Comparison of ENCODE assay signal across 23 mouse cellular contexts in genomic region chr8:10716161-10716560, GRCm38 (mm10).
DNase-seq lines count a peak whose midpoint lies in the region; ATAC-seq and TF ChIP-seq lines count a peak whose summit lies in the region.
"Had no signal": no experiment of that assay in that cellular context is flagged by ENCODE, and none has a peak within 500 bp of the region (broad histone marks: within the 10 kb centered on the region; RNA-seq: fewer than 3 reads in every experiment).

No protein-coding gene starts in this region.

- H3K4me2 ChIP-seq in kidney, embryonic 14.5 days (replicated peaks; ENCODE audit: low read depth, low read length), result no peak overlapping the region
- no peak overlapping the region for H3K4me2 ChIP-seq in kidney, embryonic 16.5 days (replicated peaks; ENCODE audit: low read depth, low read length)
- H3K4me2 ChIP-seq: embryonic facial prominence, embryonic 13.5 days; forebrain, embryonic 12.5 days had no signal

- no peak for TF ChIP-seq CTCF in kidney, adult 2 months (conservative IDR thresholded peaks at IDR 0.05; ENCODE audit: insufficient read depth, insufficient read length, low read depth, low read length)

- H3K9me3 ChIP-seq in kidney, embryonic 14.5 days (ENCODE audit: control insufficient read depth, low read length), result no peaks in the 10 kb centered on the region
- H3K9me3 ChIP-seq in kidney, embryonic 16.5 days (ENCODE audit: low read length), result no peaks in the 10 kb centered on the region
- H3K9me3 ChIP-seq: embryonic facial prominence, embryonic 13.5 days; forebrain, embryonic 12.5 days; heart, embryonic 10.5 days had no signal

- H3K9ac ChIP-seq in kidney, embryonic 14.5 days (ENCODE audit: low read depth, low read length), result no peak overlapping the region
- no peak overlapping the region for H3K9ac ChIP-seq in kidney, embryonic 16.5 days (replicated peaks; ENCODE audit: low read length)
- H3K9ac ChIP-seq: embryonic facial prominence, embryonic 13.5 days; forebrain, embryonic 12.5 days had no signal

- H3K36me3 ChIP-seq in kidney, embryonic 14.5 days (ENCODE audit: control insufficient read depth, insufficient read depth, low read length), result no peaks in the 10 kb centered on the region
- H3K36me3 ChIP-seq in kidney, adult 2 months (ENCODE audit: control insufficient read depth, insufficient read depth, low read length), result no peaks in the 10 kb centered on the region
- H3K36me3 ChIP-seq in kidney, embryonic 16.5 days (ENCODE audit: insufficient read depth, low read length), result no peaks in the 10 kb centered on the region
- H3K36me3 ChIP-seq: embryonic facial prominence, embryonic 13.5 days; forebrain, embryonic 12.5 days; heart, embryonic 10.5 days had no signal

- peak; percentile 44 for DNase-seq in kidney, adult 11 months
- DNase-seq in kidney, adult 2 months, result peak; percentile 78
- DNase-seq in kidney, postnatal 36 days, result peak; percentile 68 to 76
- no peak for DNase-seq in natural killer cell, adult 2 months (ENCODE audit: low spot score in 2 of 2)
- no peak for DNase-seq in lung, adult 18-20 months
- no peak for DNase-seq in layer of hippocampus, postnatal 25 days (ENCODE audit: extremely low spot score in 1 of 2, low spot score in 1 of 2)
- DNase-seq: adrenal gland, postnatal 14 days; B cell, adult 2 months; cerebellum, adult 11-12 months; cerebellum, adult 9-11 months; cerebellum, postnatal 36 days; gastrocnemius, postnatal 10 days; heart, adult 18-20 months; heart, postnatal 10 days; heart, postnatal 4 days had no signal

- H3K4me3 ChIP-seq in kidney, embryonic 14.5 days (ENCODE audit: low read length), result no peak overlapping the region
- H3K4me3 ChIP-seq in kidney, adult 2 months (ENCODE audit: insufficient read depth, low read depth, low read length), result no peak overlapping the region
- no peak overlapping the region for H3K4me3 ChIP-seq in kidney, embryonic 16.5 days (ENCODE audit: low read length)
- H3K4me3 ChIP-seq: embryonic facial prominence, embryonic 13.5 days; forebrain, embryonic 12.5 days; heart, embryonic 10.5 days had no signal

- no peak for TF ChIP-seq POLR2A in kidney, adult 2 months (IDR thresholded peaks at IDR 0.05; ENCODE audit: low read depth, low read length)

- WGBS in kidney, embryonic 14.5 days, result 62% methylated on average over 5 of the region's 5 CpGs
- 67% methylated on average over 5 of the region's 5 CpGs for WGBS in kidney, adult 2 months
- 56% methylated on average over 5 of the region's 5 CpGs for WGBS in kidney, embryonic 16.5 days

- H3K27ac ChIP-seq in kidney, embryonic 14.5 days (ENCODE audit: low read depth, low read length), result no peak overlapping the region
- H3K27ac ChIP-seq in kidney, adult 2 months (ENCODE audit: insufficient read depth, low read depth, low read length), result no peak overlapping the region
- H3K27ac ChIP-seq in kidney, embryonic 16.5 days (ENCODE audit: low read length), result no peak overlapping the region
- H3K27ac ChIP-seq: embryonic facial prominence, embryonic 13.5 days; forebrain, embryonic 12.5 days; heart, embryonic 10.5 days had no signal

- peaks cover 7% of the 10 kb centered on the region; the same call in 1 of the 2 replicates for H3K4me1 ChIP-seq in kidney, embryonic 14.5 days (ENCODE audit: control insufficient read depth, insufficient read depth, low read length)
- H3K4me1 ChIP-seq in kidney, adult 2 months (ENCODE audit: control insufficient read depth, insufficient read depth, low read length), result 0 out of 2 replicates have a peak, but pooled peaks cover 4% of the 10 kb centered on the region
- H3K4me1 ChIP-seq in kidney, embryonic 16.5 days (ENCODE audit: insufficient read depth, low read length), result peaks cover 16% of the 10 kb centered on the region
- H3K4me1 ChIP-seq: embryonic facial prominence, embryonic 13.5 days had no signal

- no peak for ATAC-seq in kidney, embryonic 14.5 days (ENCODE audit: low FRiP score, low TSS enrichment)
- ATAC-seq in kidney, embryonic 16.5 days (ENCODE audit: low FRiP score, low TSS enrichment), result 0 out of 2 replicates have a peak, but pooled peaks have one; percentile 29
- ATAC-seq: activated CD4-positive, CD25-positive, alpha-beta regulatory T cell, adult 4 months; forebrain, embryonic 16.5 days; Patski had no signal

- no peaks in the 10 kb centered on the region for H3K27me3 ChIP-seq in kidney, embryonic 14.5 days (ENCODE audit: control insufficient read depth, insufficient read depth, low read length)
- no peaks in the 10 kb centered on the region for H3K27me3 ChIP-seq in kidney, adult 2 months (replicated peaks; ENCODE audit: control insufficient read depth, insufficient read depth, low read length)
- H3K27me3 ChIP-seq in kidney, embryonic 16.5 days (ENCODE audit: insufficient read depth, low read length), result no peaks in the 10 kb centered on the region
- H3K27me3 ChIP-seq: embryonic facial prominence, embryonic 13.5 days; Patski had no signal

Comparison
In these comparisons a context has a peak if more than half of its experiments do, and no peak if none do; other contexts are left out.
1. DNase-seq: peak in kidney, adult 11 months (single experiment), kidney, adult 2 months (single experiment) and kidney, postnatal 36 days (2 of 2); none in natural killer cell, adult 2 months (0 of 2), lung, adult 18-20 months (0 of 2) and layer of hippocampus, postnatal 25 days (0 of 2).